Mouse (Mus musculus): ENCODE measurements around the gene Bmp2.

Gene Bmp2

GRCm38 (mm10) chr2:133565995-133566710 lies 14.2 kb downstream of the Bmp2 start:
- DNase-seq, result no peak

- DNase-seq, result no peak
Measured at GRCm38 (mm10) chr2:133591562-133592255, 39.8 kb downstream of the Bmp2 start.
